Mouse (Mus musculus): ENCODE results near the gene Smtnl1. TPM values are rescaled to one million over a fixed set of nuclear protein-coding genes. Genes with fewer than 3 reads are reported as not detected.
A peak's percentile ranks its signal among the peaks of the same experiment; 100 is the strongest.

The Smtnl1 gene
- polyA plus RNA-seq, 1 experiment from 2014 or later = 0.29 TPM

- DNase-seq (ENCODE audit: low spot score) = no peak
- Histone ChIP-seq H3K9ac (ENCODE audit: low read length) (no peak overlapping the region; the same call in 1 of the 2 replicates), H3K9me3 (ENCODE audit: control insufficient read depth, low read length) (no peaks in the 10 kb centered on the region), H3K4me2 (ENCODE audit: low read depth) (no peak overlapping the region), H3K36me3 (ENCODE audit: control insufficient read depth, insufficient read depth, low read length) (no peaks in the 10 kb centered on the region), H3K4me3 (ENCODE audit: low read depth, low read length) (no peak overlapping the region), H3K4me1 (ENCODE audit: control insufficient read depth, insufficient read depth, low read length) (no peaks in the 10 kb centered on the region), H3K27ac (ENCODE audit: low read depth, low read length) (no peak overlapping the region), H3K27me3 (ENCODE audit: control insufficient read depth, insufficient read depth, low read length) (no peaks in the 10 kb centered on the region)
- 52% methylated on average over 9 of the region's 9 CpGs for WGBS
- ATAC-seq (ENCODE audit: insufficient read depth, low FRiP score, low TSS enrichment) = no peak
These were observed 32.0 kb downstream of the Smtnl1 start for GRCm38 (mm10) chr2:84790418-84790817.

- no peaks in the 10 kb centered on the region for H3K27me3 ChIP-seq (ENCODE audit: control insufficient read depth, insufficient read depth, low read length)
- ATAC-seq (ENCODE audit: insufficient read depth, low FRiP score, low TSS enrichment) = no peak
- H3K27ac ChIP-seq (ENCODE audit: low read depth, low read length) = no peak overlapping the region
- DNase-seq (ENCODE audit: low spot score) = no peak
- no peak overlapping the region for H3K4me2 ChIP-seq (ENCODE audit: low read depth)
- WGBS = 87% methylated on average over 3 of the region's 3 CpGs
- H3K4me3 ChIP-seq (ENCODE audit: low read depth, low read length) = no peak overlapping the region
- H3K9ac ChIP-seq (ENCODE audit: low read length) = no peak overlapping the region
- no peaks in the 10 kb centered on the region for H3K4me1 ChIP-seq (ENCODE audit: control insufficient read depth, insufficient read depth, low read length)
- H3K9me3 ChIP-seq (ENCODE audit: control insufficient read depth, low read length) = no peaks in the 10 kb centered on the region
- H3K36me3 ChIP-seq (ENCODE audit: control insufficient read depth, insufficient read depth, low read length) = no peaks in the 10 kb centered on the region
These were observed 34.1 kb downstream of the Smtnl1 start for GRCm38 (mm10) chr2:84788316-84788715.

GRCm38 (mm10) chr2:84783840-84784566 is 38.4 kb downstream of the Smtnl1 start:
- no peak overlapping the region for H3K27ac ChIP-seq (ENCODE audit: low read depth, low read length)
- DNase-seq (ENCODE audit: low spot score) (no peak), ATAC-seq (ENCODE audit: insufficient read depth, low FRiP score, low TSS enrichment) (no peak)
- no peak overlapping the region for H3K4me3 ChIP-seq (ENCODE audit: low read depth, low read length)
- no peaks in the 10 kb centered on the region for H3K36me3 ChIP-seq (ENCODE audit: control insufficient read depth, insufficient read depth, low read length)
- no peaks in the 10 kb centered on the region for H3K9me3 ChIP-seq (ENCODE audit: control insufficient read depth, low read length)
- no peak overlapping the region for H3K9ac ChIP-seq (ENCODE audit: low read length)
- H3K4me1 ChIP-seq (ENCODE audit: control insufficient read depth, insufficient read depth, low read length) = no peaks in the 10 kb centered on the region
- H3K4me2 ChIP-seq (ENCODE audit: low read depth) = no peak overlapping the region
- H3K27me3 ChIP-seq (ENCODE audit: control insufficient read depth, insufficient read depth, low read length) = no peaks in the 10 kb centered on the region
- 87% methylated on average over 3 of the region's 3 CpGs for WGBS

- H3K27me3 ChIP-seq (ENCODE audit: control insufficient read depth, insufficient read depth, low read length) = no peaks in the 10 kb centered on the region
- no peaks in the 10 kb centered on the region for H3K4me1 ChIP-seq (ENCODE audit: control insufficient read depth, insufficient read depth, low read length)
- H3K9me3 ChIP-seq (ENCODE audit: control insufficient read depth, low read length) = no peaks in the 10 kb centered on the region
- ATAC-seq (ENCODE audit: insufficient read depth, low FRiP score, low TSS enrichment) = no peak
- 100% methylated on average over 1 of the region's 1 CpGs for WGBS
- no peak for DNase-seq (ENCODE audit: low spot score)
- H3K36me3 ChIP-seq (ENCODE audit: control insufficient read depth, insufficient read depth, low read length) = no peaks in the 10 kb centered on the region
- H3K27ac ChIP-seq (ENCODE audit: low read depth, low read length) = no peak overlapping the region
- H3K9ac ChIP-seq (ENCODE audit: low read length) = no peak overlapping the region
- H3K4me3 ChIP-seq (ENCODE audit: low read depth, low read length) = no peak overlapping the region
- no peak overlapping the region for H3K4me2 ChIP-seq (ENCODE audit: low read depth)
These were observed 39.1 kb downstream of the Smtnl1 start for GRCm38 (mm10) chr2:84783315-84783714.

- no peaks in the 10 kb centered on the region for H3K36me3 ChIP-seq (ENCODE audit: control insufficient read depth, insufficient read depth, low read length)
- no peaks in the 10 kb centered on the region for H3K9me3 ChIP-seq (ENCODE audit: control insufficient read depth, low read length)
- H3K27me3 ChIP-seq (ENCODE audit: control insufficient read depth, insufficient read depth, low read length) = no peaks in the 10 kb centered on the region
- peaks cover under 1% of the 10 kb centered on the region; the same call in 1 of the 2 replicates for H3K4me1 ChIP-seq (ENCODE audit: control insufficient read depth, insufficient read depth, low read length)
- no peak overlapping the region for H3K4me3 ChIP-seq (ENCODE audit: low read depth, low read length)
- ATAC-seq (ENCODE audit: insufficient read depth, low FRiP score, low TSS enrichment) = no peak
- no peak for DNase-seq (ENCODE audit: low spot score)
- no peak overlapping the region for H3K9ac ChIP-seq (ENCODE audit: low read length)
- 63% methylated on average over 6 of the region's 6 CpGs for WGBS
- H3K4me2 ChIP-seq (ENCODE audit: low read depth) = no peak overlapping the region
- no peak overlapping the region for H3K27ac ChIP-seq (ENCODE audit: low read depth, low read length)
These were observed 43.2 kb downstream of the Smtnl1 start for GRCm38 (mm10) chr2:84779210-84779609.

- no peak overlapping the region for H3K9ac ChIP-seq (ENCODE audit: low read length)
- H3K36me3 ChIP-seq (ENCODE audit: control insufficient read depth, insufficient read depth, low read length) = no peaks in the 10 kb centered on the region
- no peak for DNase-seq (ENCODE audit: low spot score)
- H3K4me3 ChIP-seq (ENCODE audit: low read depth, low read length) = no peak overlapping the region
- no peak for ATAC-seq (ENCODE audit: insufficient read depth, low FRiP score, low TSS enrichment)
- no peaks in the 10 kb centered on the region for H3K9me3 ChIP-seq (ENCODE audit: control insufficient read depth, low read length)
- 70% methylated on average over 3 of the region's 3 CpGs for WGBS
- H3K27ac ChIP-seq (ENCODE audit: low read depth, low read length) = no peak overlapping the region
- no peak overlapping the region for H3K4me2 ChIP-seq (ENCODE audit: low read depth)
- H3K27me3 ChIP-seq (ENCODE audit: control insufficient read depth, insufficient read depth, low read length) = no peaks in the 10 kb centered on the region
- H3K4me1 ChIP-seq (ENCODE audit: control insufficient read depth, insufficient read depth, low read length) = peaks cover 3% of the 10 kb centered on the region; the same call in 1 of the 2 replicates
These were observed 44.7 kb downstream of the Smtnl1 start for GRCm38 (mm10) chr2:84777706-84778105.

GRCm38 (mm10) chr2:84775665-84776064 is 46.8 kb downstream of the Smtnl1 start:
- no peaks in the 10 kb centered on the region for H3K36me3 ChIP-seq (ENCODE audit: control insufficient read depth, insufficient read depth, low read length)
- no peak for DNase-seq (ENCODE audit: low spot score)
- no peak overlapping the region for H3K4me2 ChIP-seq (ENCODE audit: low read depth)
- ATAC-seq (ENCODE audit: insufficient read depth, low FRiP score, low TSS enrichment) = no peak
- H3K9me3 ChIP-seq (ENCODE audit: control insufficient read depth, low read length) = no peaks in the 10 kb centered on the region
- no peaks in the 10 kb centered on the region for H3K27me3 ChIP-seq (ENCODE audit: control insufficient read depth, insufficient read depth, low read length)
- H3K4me1 ChIP-seq (ENCODE audit: control insufficient read depth, insufficient read depth, low read length) = peaks cover 3% of the 10 kb centered on the region; the same call in 1 of the 2 replicates
- no peak overlapping the region for H3K27ac ChIP-seq (ENCODE audit: low read depth, low read length)
- WGBS = 82% methylated on average over 6 of the region's 6 CpGs
- H3K4me3 ChIP-seq (ENCODE audit: low read depth, low read length) = no peak overlapping the region
- no peak overlapping the region for H3K9ac ChIP-seq (ENCODE audit: low read length)

- no peaks in the 10 kb centered on the region for H3K36me3 ChIP-seq (ENCODE audit: control insufficient read depth, insufficient read depth, low read length)
- H3K4me3 ChIP-seq (ENCODE audit: low read depth, low read length) = peak within 1 kb of the TSS; percentile 24
- peak within 1 kb of the TSS; percentile 81 for H3K27ac ChIP-seq (ENCODE audit: low read depth, low read length)
- no peaks in the 10 kb centered on the region for H3K9me3 ChIP-seq (ENCODE audit: control insufficient read depth, low read length)
- H3K27me3 ChIP-seq (ENCODE audit: control insufficient read depth, insufficient read depth, low read length) = no peaks in the 10 kb centered on the region
- DNase-seq (ENCODE audit: low spot score) = peak; percentile 24
- 51% methylated on average over 9 of the region's 9 CpGs for WGBS
- H3K4me1 ChIP-seq (ENCODE audit: control insufficient read depth, insufficient read depth, low read length) = peaks cover 3% of the 10 kb centered on the region; the same call in 1 of the 2 replicates
- peak within 1 kb of the TSS; percentile 61 for H3K9ac ChIP-seq (ENCODE audit: low read length)
- ATAC-seq (ENCODE audit: insufficient read depth, low FRiP score, low TSS enrichment) = peak; percentile 35; the same call in 1 of the 2 replicates
- H3K4me2 ChIP-seq (ENCODE audit: low read depth) = peak within 1 kb of the TSS; percentile 46
These were observed 47.2 kb downstream of the Smtnl1 start, which contains the start of gene Serping1 for GRCm38 (mm10) chr2:84775241-84775640. Serping1 (minus strand) TSS chr2:84775444.

GRCm38 (mm10) chr2:84774751-84775150 is 47.7 kb downstream of the Smtnl1 start:
- peaks cover 3% of the 10 kb centered on the region; the same call in 1 of the 2 replicates for H3K4me1 ChIP-seq (ENCODE audit: control insufficient read depth, insufficient read depth, low read length)
- peak overlapping the region; percentile 24 for H3K4me3 ChIP-seq (ENCODE audit: low read depth, low read length)
- H3K27me3 ChIP-seq (ENCODE audit: control insufficient read depth, insufficient read depth, low read length) = no peaks in the 10 kb centered on the region
- H3K36me3 ChIP-seq (ENCODE audit: control insufficient read depth, insufficient read depth, low read length) = no peaks in the 10 kb centered on the region
- DNase-seq (ENCODE audit: low spot score) = peak; percentile 77
- peak; percentile 90 for ATAC-seq (ENCODE audit: insufficient read depth, low FRiP score, low TSS enrichment)
- peak overlapping the region; percentile 61 for H3K9ac ChIP-seq (ENCODE audit: low read length)
- peak overlapping the region; percentile 81 for H3K27ac ChIP-seq (ENCODE audit: low read depth, low read length)
- H3K4me2 ChIP-seq (ENCODE audit: low read depth) = peak overlapping the region; percentile 46
- 0% methylated on average over 14 of the region's 15 CpGs for WGBS
- H3K9me3 ChIP-seq (ENCODE audit: control insufficient read depth, low read length) = no peaks in the 10 kb centered on the region

Data from neural tube, embryonic 11.5 days (tissue).